Mouse (Mus musculus) limb, embryonic 14.5 days (tissue): Measurements from ENCODE around the gene Stc2. TPM values are rescaled to one million over a fixed set of nuclear protein-coding genes. Genes with fewer than 3 reads are reported as not detected.

Experiments
- ATAC-seq: fragments of 200-750 bp; cut with Nextera tagmentation; 2 replicates; pipeline ENCODE4 v1.8.0; 2017; ENCODE audit warnings: low read depth, moderate number of reproducible peaks, moderate TSS enrichment; ENCODE audit not compliant: low FRiP score
- DNase-seq: peaks from one replicate; pipeline ENCODE4 v3.0.0-alpha.2; 2015; ENCODE audit warnings: low spot score
- H3K27ac ChIP-seq: fragments of 300-500 bp; sonication (generic); replicated peaks from 2 replicates; pipeline ENCODE4 v1.5.1; 2014; ENCODE audit warnings: low read depth, mild to moderate bottlenecking, low read length, moderate library complexity, mixed read lengths
- H3K27me3 ChIP-seq: fragments of 300-500 bp; sonication (generic); 2 replicates; pipeline ENCODE4 v1.6.1; 2014; ENCODE audit warnings: low read length, mixed read lengths; ENCODE audit not compliant: control insufficient read depth, insufficient read depth
- H3K36me3 ChIP-seq: fragments of 300-500 bp; sonication (generic); 2 replicates; pipeline ENCODE4 v1.6.1; 2014; ENCODE audit warnings: mild to moderate bottlenecking, low read length, moderate library complexity, mixed read lengths; ENCODE audit not compliant: control insufficient read depth, insufficient read depth
- H3K4me1 ChIP-seq: fragments of 300-500 bp; sonication (generic); 2 replicates; pipeline ENCODE4 v1.6.1; 2014; ENCODE audit warnings: antibody characterized with exemption, low read length, mixed read lengths; ENCODE audit not compliant: control insufficient read depth, insufficient read depth
- H3K4me2 ChIP-seq: fragments of 300-500 bp; sonication (generic); replicated peaks from 2 replicates; pipeline ENCODE4 v1.6.1; 2014; ENCODE audit warnings: low read depth, mild to moderate bottlenecking, low read length, moderate library complexity; ENCODE audit not compliant: severe bottlenecking
- H3K4me3 ChIP-seq: fragments of 300-500 bp; sonication (generic); replicated peaks from 2 replicates; pipeline ENCODE4 v1.5.1; 2014; ENCODE audit warnings: low read length
- H3K9ac ChIP-seq: fragments of 300-500 bp; sonication (generic); 2 replicates; pipeline ENCODE4 v1.6.1; 2014; ENCODE audit warnings: mild to moderate bottlenecking, low read depth, low read length, moderate library complexity; ENCODE audit not compliant: severe bottlenecking
- H3K9me3 ChIP-seq: fragments of 300-500 bp; sonication (generic); 2 replicates; pipeline ENCODE4 v1.6.1; 2016; ENCODE audit warnings: low read length; ENCODE audit not compliant: control insufficient read depth
- POLR2A ChIP-seq: fragments of 200-500 bp; IDR thresholded peaks from 2 replicates; pipeline ENCODE4 v1.8.0; 2012; ENCODE audit warnings: inconsistent platforms, mild to moderate bottlenecking, moderate library complexity, borderline replicate concordance; ENCODE audit not compliant: insufficient read depth, insufficient read length; ENCODE audit errors: extremely low read depth
- WGBS: fragments of 180-500 bp; shearing (Covaris S2); extraction: QIAGEN DNeasy Blood & Tissue Kit; methylation state at CpG from one replicate; pipeline ENCODE4 v1.1.7; 2014; 5-methylcytosine and 5-hydroxymethylcytosine counted together
- polyA plus RNA-seq, 2 experiments: library from polyadenylated mRNA; depleted of rRNA in 1 of 2; stranded (reverse) in 1 of 2; unstranded in 1 of 2; fragments of >200 nt; fragmentation: Nextera tagmentation in 1 of 2; extraction: Ambion mirVana in 1 of 2; gene quantifications; 2 replicates each; pipeline versions ENCODE4 v1.2.1 to v1.2.3; 2012 to 2014

Gene Stc2
- polyA plus RNA-seq, 2 experiments, result 1.8 to 4.1 TPM

GRCm38 (mm10) chr11:31359283-31359902 lies 10.5 kb downstream of the Stc2 start:
- WGBS, result 67% methylated on average over 6 of the region's 6 CpGs
- DNase-seq (no peak), ATAC-seq (no peak)
- Histone ChIP-seq H3K9me3 (no peaks in the 10 kb centered on the region), H3K27me3 (no peaks in the 10 kb centered on the region), H3K4me2 (no peak overlapping the region), H3K27ac (no peak overlapping the region), H3K4me1 (no peaks in the 10 kb centered on the region), H3K4me3 (no peak overlapping the region), H3K36me3 (no peaks in the 10 kb centered on the region), H3K9ac (no peak overlapping the region)
- TF ChIP-seq POLR2A, result no peak

DNA sequence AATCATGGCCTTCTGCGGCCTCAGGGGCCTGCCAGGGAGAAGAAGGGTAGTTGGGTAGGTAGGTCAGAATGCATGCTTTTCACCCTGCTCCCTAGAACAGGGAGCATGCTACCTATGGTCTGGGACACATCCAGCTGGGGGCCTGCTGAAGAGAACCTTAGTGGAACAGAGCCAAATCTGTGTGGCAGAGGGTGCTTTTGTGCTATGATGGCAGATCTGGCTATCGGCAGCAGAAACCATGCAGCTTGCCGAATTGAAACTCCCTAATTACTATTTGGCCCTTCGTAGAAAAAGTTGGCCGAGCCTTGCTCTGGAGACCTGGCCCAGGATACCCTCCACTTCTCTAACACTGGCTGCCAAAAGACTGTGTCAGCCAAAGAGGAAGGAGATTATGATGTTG lies 11.4 kb downstream of the Stc2 start:
- no peak for DNase-seq
- H3K27ac ChIP-seq, result no peak overlapping the region
- ATAC-seq, result no peak
- WGBS, result 87% methylated on average over 5 of the region's 5 CpGs
- H3K9ac ChIP-seq, result no peak overlapping the region
- H3K36me3 ChIP-seq, result no peaks in the 10 kb centered on the region
- H3K9me3 ChIP-seq, result no peaks in the 10 kb centered on the region
- H3K27me3 ChIP-seq, result no peaks in the 10 kb centered on the region
- H3K4me1 ChIP-seq, result no peaks in the 10 kb centered on the region
- no peak for TF ChIP-seq POLR2A
- no peak overlapping the region for H3K4me2 ChIP-seq
- no peak overlapping the region for H3K4me3 ChIP-seq

GRCm38 (mm10) chr11:31356866-31357265 lies 13.0 kb downstream of the Stc2 start:
- no peak overlapping the region for H3K27ac ChIP-seq
- H3K27me3 ChIP-seq, result no peaks in the 10 kb centered on the region
- no peak overlapping the region for H3K4me2 ChIP-seq
- no peak for ATAC-seq
- no peak for DNase-seq
- no peaks in the 10 kb centered on the region for H3K4me1 ChIP-seq
- H3K36me3 ChIP-seq, result no peaks in the 10 kb centered on the region
- H3K4me3 ChIP-seq, result no peak overlapping the region
- TF ChIP-seq POLR2A, result no peak
- H3K9ac ChIP-seq, result no peak overlapping the region
- no peaks in the 10 kb centered on the region for H3K9me3 ChIP-seq

GRCm38 (mm10) chr11:31355737-31356136 lies 14.1 kb downstream of the Stc2 start:
- Histone ChIP-seq H3K4me3 (no peak overlapping the region), H3K4me1 (no peaks in the 10 kb centered on the region), H3K4me2 (no peak overlapping the region), H3K9ac (no peak overlapping the region), H3K36me3 (no peaks in the 10 kb centered on the region), H3K27me3 (no peaks in the 10 kb centered on the region), H3K27ac (no peak overlapping the region), H3K9me3 (no peaks in the 10 kb centered on the region)
- DNase-seq, result no peak
- ATAC-seq, result no peak
- TF ChIP-seq POLR2A, result no peak
- 93% methylated on average over 1 of the region's 1 CpGs for WGBS

DNA sequence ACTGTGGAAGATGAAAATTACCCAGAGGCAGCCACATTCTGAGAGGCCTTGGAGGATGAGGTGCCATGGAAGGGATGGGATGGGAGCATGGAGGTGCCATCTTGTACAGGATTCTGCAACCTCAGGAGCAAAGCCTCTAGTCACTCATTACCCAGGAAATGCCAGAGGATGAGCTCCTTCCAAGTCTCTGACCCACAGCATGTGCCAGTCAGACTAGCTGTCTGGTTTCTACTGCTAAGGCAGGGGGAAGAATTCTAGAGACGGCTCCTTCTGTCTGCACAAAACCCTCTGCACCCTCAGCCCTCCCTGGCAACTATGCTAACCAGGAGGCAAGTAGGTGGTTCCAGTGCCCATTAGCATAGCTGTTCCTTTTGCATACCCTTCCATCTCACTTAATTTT lies 15.4 kb downstream of the Stc2 start:
- 73% methylated on average over 1 of the region's 1 CpGs for WGBS
- no peak for TF ChIP-seq POLR2A
- ATAC-seq, result no peak

More for the DNA sequence above, 15.4 kb downstream of the Stc2 start:
- no peak for DNase-seq
- Histone ChIP-seq H3K4me3 (no peak overlapping the region), H3K4me2 (no peak overlapping the region), H3K9me3 (no peaks in the 10 kb centered on the region), H3K27me3 (no peaks in the 10 kb centered on the region), H3K9ac (no peak overlapping the region), H3K36me3 (no peaks in the 10 kb centered on the region), H3K27ac (no peak overlapping the region), H3K4me1 (no peaks in the 10 kb centered on the region)

Other genes starting within 250 kb of the Stc2 start
- not detected in 2 replicates for gene Gm17332, start 187.6 kb downstream of the Stc2 start, polyA plus RNA-seq (2012; rRNA removed)
- not detected in 2 replicates for gene Gm17332, start 187.6 kb downstream of the Stc2 start, polyA plus RNA-seq (2014; fragmentation: Nextera tagmentation; extraction: Ambion mirVana)